Mouse (Mus musculus): ENCODE data around the gene Spock3. TPM values are rescaled to one million over a fixed set of nuclear protein-coding genes. Genes with fewer than 3 reads are reported as not detected.
"Not testable (repeated sequence)": the region's sequence is repeated elsewhere in the genome, so short reads cannot be mapped to it uniquely, and the experiment has no call there.

Spock3 gene
- polyA plus RNA-seq, 1 experiment from 2014 or later, result 17.9 TPM

- ATAC-seq, result no peak
- Histone ChIP-seq H3K36me3 (ENCODE audit: control insufficient read depth, insufficient read depth, low read length) (no peaks in the 10 kb centered on the region), H3K4me3 (ENCODE audit: low read depth, low read length) (no peak overlapping the region), H3K9me3 (replicated peaks; ENCODE audit: control insufficient read depth, low read length) (no peaks in the 10 kb centered on the region), H3K4me1 (ENCODE audit: control insufficient read depth, insufficient read depth, low read length) (no peaks in the 10 kb centered on the region), H3K27me3 (replicated peaks; ENCODE audit: control insufficient read depth, insufficient read depth, low read length) (no peaks in the 10 kb centered on the region), H3K27ac (ENCODE audit: low read depth, low read length) (no peak overlapping the region), H3K4me2 (ENCODE audit: low read length) (no peak overlapping the region), H3K9ac (ENCODE audit: low read length) (no peak overlapping the region)
- 70% methylated on average over 1 of the region's 1 CpGs for whole genome bisulfite sequencing
- no peak for DNase-seq (ENCODE audit: low spot score)
Measured at GRCm38 (mm10) chr8:63112919-63113318, 162.1 kb downstream of the Spock3 start.

- Histone ChIP-seq H3K4me2 (ENCODE audit: low read length) (no peak overlapping the region), H3K27ac (ENCODE audit: low read depth, low read length) (no peak overlapping the region), H3K9ac (ENCODE audit: low read length) (no peak overlapping the region), H3K4me1 (ENCODE audit: control insufficient read depth, insufficient read depth, low read length) (no peaks in the 10 kb centered on the region), H3K4me3 (ENCODE audit: low read depth, low read length) (no peak overlapping the region), H3K36me3 (ENCODE audit: control insufficient read depth, insufficient read depth, low read length) (no peaks in the 10 kb centered on the region), H3K9me3 (replicated peaks; ENCODE audit: control insufficient read depth, low read length) (no peaks in the 10 kb centered on the region), H3K27me3 (replicated peaks; ENCODE audit: control insufficient read depth, insufficient read depth, low read length) (no peaks in the 10 kb centered on the region)
- DNase-seq (ENCODE audit: low spot score), result peak; percentile 31
- WGBS, result 61% methylated on average over 2 of the region's 2 CpGs
- ATAC-seq, result peak; percentile 37; the same call in 1 of the 2 replicates
Measured at GRCm38 (mm10) chr8:63120508-63120907, 169.7 kb downstream of the Spock3 start.

GRCm38 (mm10) chr8:63135406-63135805 is 184.6 kb downstream of the Spock3 start:
- Histone ChIP-seq H3K27me3 (replicated peaks; ENCODE audit: control insufficient read depth, insufficient read depth, low read length) (no peaks in the 10 kb centered on the region), H3K9ac (ENCODE audit: low read length) (no peak overlapping the region), H3K4me1 (ENCODE audit: control insufficient read depth, insufficient read depth, low read length) (no peaks in the 10 kb centered on the region), H3K9me3 (replicated peaks; ENCODE audit: control insufficient read depth, low read length) (no peaks in the 10 kb centered on the region), H3K27ac (ENCODE audit: low read depth, low read length) (no peak overlapping the region), H3K36me3 (ENCODE audit: control insufficient read depth, insufficient read depth, low read length) (no peaks in the 10 kb centered on the region), H3K4me2 (ENCODE audit: low read length) (no peak overlapping the region), H3K4me3 (ENCODE audit: low read depth, low read length) (no peak overlapping the region)
- 90% methylated on average over 3 of the region's 3 CpGs for WGBS
- no peak for ATAC-seq
- no peak for DNase-seq (ENCODE audit: low spot score)

GRCm38 (mm10) chr8:63163861-63164260 is 213.1 kb downstream of the Spock3 start:
- not testable (repeated sequence) for ATAC-seq; H3K4me1 ChIP-seq (ENCODE audit: control insufficient read depth, insufficient read depth, low read length); H3K36me3 ChIP-seq (ENCODE audit: control insufficient read depth, insufficient read depth, low read length); H3K4me3 ChIP-seq (ENCODE audit: low read depth, low read length); H3K9ac ChIP-seq (ENCODE audit: low read length); H3K27me3 ChIP-seq (replicated peaks; ENCODE audit: control insufficient read depth, insufficient read depth, low read length); H3K4me2 ChIP-seq (ENCODE audit: low read length); DNase-seq (ENCODE audit: low spot score); H3K27ac ChIP-seq (ENCODE audit: low read depth, low read length); H3K9me3 ChIP-seq (replicated peaks; ENCODE audit: control insufficient read depth, low read length)
- WGBS, result 46% methylated on average over 2 of the region's 2 CpGs

GRCm38 (mm10) chr8:63165326-63165725 is 214.5 kb downstream of the Spock3 start:
- Histone ChIP-seq H3K4me3 (ENCODE audit: low read depth, low read length) (no peak overlapping the region), H3K4me2 (ENCODE audit: low read length) (no peak overlapping the region), H3K36me3 (ENCODE audit: control insufficient read depth, insufficient read depth, low read length) (no peaks in the 10 kb centered on the region), H3K27ac (ENCODE audit: low read depth, low read length) (no peak overlapping the region), H3K9me3 (replicated peaks; ENCODE audit: control insufficient read depth, low read length) (no peaks in the 10 kb centered on the region), H3K9ac (ENCODE audit: low read length) (no peak overlapping the region), H3K4me1 (ENCODE audit: control insufficient read depth, insufficient read depth, low read length) (no peaks in the 10 kb centered on the region), H3K27me3 (replicated peaks; ENCODE audit: control insufficient read depth, insufficient read depth, low read length) (no peaks in the 10 kb centered on the region)
- peak; percentile 27 for DNase-seq (ENCODE audit: low spot score)
- no peak for ATAC-seq

GRCm38 (mm10) chr8:63169956-63170355 is 219.1 kb downstream of the Spock3 start:
- Histone ChIP-seq H3K4me1 (ENCODE audit: control insufficient read depth, insufficient read depth, low read length) (no peaks in the 10 kb centered on the region), H3K4me3 (ENCODE audit: low read depth, low read length) (no peak overlapping the region), H3K36me3 (ENCODE audit: control insufficient read depth, insufficient read depth, low read length) (no peaks in the 10 kb centered on the region), H3K4me2 (ENCODE audit: low read length) (no peak overlapping the region), H3K27ac (ENCODE audit: low read depth, low read length) (no peak overlapping the region), H3K9ac (ENCODE audit: low read length) (no peak overlapping the region), H3K9me3 (replicated peaks; ENCODE audit: control insufficient read depth, low read length) (no peaks in the 10 kb centered on the region), H3K27me3 (replicated peaks; ENCODE audit: control insufficient read depth, insufficient read depth, low read length) (no peaks in the 10 kb centered on the region)
- ATAC-seq, result no peak
- no peak for DNase-seq (ENCODE audit: low spot score)

- ATAC-seq (no peak), DNase-seq (ENCODE audit: low spot score) (no peak)
- WGBS, result 94% methylated on average over 1 of the region's 1 CpGs
- no peak overlapping the region for H3K27ac ChIP-seq (ENCODE audit: low read depth, low read length)
- H3K9me3 ChIP-seq (replicated peaks; ENCODE audit: control insufficient read depth, low read length), result no peaks in the 10 kb centered on the region
- H3K4me2 ChIP-seq (ENCODE audit: low read length), result no peak overlapping the region
- no peaks in the 10 kb centered on the region for H3K4me1 ChIP-seq (ENCODE audit: control insufficient read depth, insufficient read depth, low read length)
- no peak overlapping the region for H3K9ac ChIP-seq (ENCODE audit: low read length)
- H3K36me3 ChIP-seq (ENCODE audit: control insufficient read depth, insufficient read depth, low read length), result no peaks in the 10 kb centered on the region
- H3K4me3 ChIP-seq (ENCODE audit: low read depth, low read length), result no peak overlapping the region
- no peaks in the 10 kb centered on the region for H3K27me3 ChIP-seq (replicated peaks; ENCODE audit: control insufficient read depth, insufficient read depth, low read length)
Measured at GRCm38 (mm10) chr8:63181272-63181671, 230.5 kb downstream of the Spock3 start.

GRCm38 (mm10) chr8:63258812-63259385 is 308.1 kb downstream of the Spock3 start:
- Histone ChIP-seq H3K4me1 (ENCODE audit: control insufficient read depth, insufficient read depth, low read length) (no peaks in the 10 kb centered on the region), H3K36me3 (ENCODE audit: control insufficient read depth, insufficient read depth, low read length) (no peaks in the 10 kb centered on the region), H3K9me3 (replicated peaks; ENCODE audit: control insufficient read depth, low read length) (no peaks in the 10 kb centered on the region), H3K4me3 (ENCODE audit: low read depth, low read length) (no peak overlapping the region), H3K27ac (ENCODE audit: low read depth, low read length) (no peak overlapping the region), H3K27me3 (replicated peaks; ENCODE audit: control insufficient read depth, insufficient read depth, low read length) (no peaks in the 10 kb centered on the region), H3K9ac (ENCODE audit: low read length) (no peak overlapping the region), H3K4me2 (ENCODE audit: low read length) (no peak overlapping the region)
- ATAC-seq (no peak), DNase-seq (ENCODE audit: low spot score) (no peak)

- no peak for ATAC-seq
- no peaks in the 10 kb centered on the region for H3K27me3 ChIP-seq (replicated peaks; ENCODE audit: control insufficient read depth, insufficient read depth, low read length)
- H3K4me2 ChIP-seq (ENCODE audit: low read length), result no peak overlapping the region
- H3K9ac ChIP-seq (ENCODE audit: low read length), result no peak overlapping the region
- WGBS, result 69% methylated on average over 4 of the region's 4 CpGs
- no peaks in the 10 kb centered on the region for H3K9me3 ChIP-seq (replicated peaks; ENCODE audit: control insufficient read depth, low read length)
- H3K36me3 ChIP-seq (ENCODE audit: control insufficient read depth, insufficient read depth, low read length), result no peaks in the 10 kb centered on the region
- DNase-seq (ENCODE audit: low spot score), result no peak
- no peak overlapping the region for H3K27ac ChIP-seq (ENCODE audit: low read depth, low read length)
- no peaks in the 10 kb centered on the region for H3K4me1 ChIP-seq (ENCODE audit: control insufficient read depth, insufficient read depth, low read length)
- H3K4me3 ChIP-seq (ENCODE audit: low read depth, low read length), result no peak overlapping the region
Measured at GRCm38 (mm10) chr8:63262516-63262915, 311.7 kb downstream of the Spock3 start.
